Mouse (Mus musculus): ENCODE measurements around the gene 2510009E07Rik. TPM values are rescaled to one million over a fixed set of nuclear protein-coding genes. Genes with fewer than 3 reads are reported as not detected.

Gene 2510009E07Rik
- total and polyA plus RNA-seq, 3 experiments: not detected

- H3K27ac ChIP-seq (ENCODE audit: insufficient read depth, low read depth): no peak overlapping the region
These were observed 48.4 kb upstream of the 2510009E07Rik start for GRCm38 (mm10) chr16:21742898-21743297.

DNA sequence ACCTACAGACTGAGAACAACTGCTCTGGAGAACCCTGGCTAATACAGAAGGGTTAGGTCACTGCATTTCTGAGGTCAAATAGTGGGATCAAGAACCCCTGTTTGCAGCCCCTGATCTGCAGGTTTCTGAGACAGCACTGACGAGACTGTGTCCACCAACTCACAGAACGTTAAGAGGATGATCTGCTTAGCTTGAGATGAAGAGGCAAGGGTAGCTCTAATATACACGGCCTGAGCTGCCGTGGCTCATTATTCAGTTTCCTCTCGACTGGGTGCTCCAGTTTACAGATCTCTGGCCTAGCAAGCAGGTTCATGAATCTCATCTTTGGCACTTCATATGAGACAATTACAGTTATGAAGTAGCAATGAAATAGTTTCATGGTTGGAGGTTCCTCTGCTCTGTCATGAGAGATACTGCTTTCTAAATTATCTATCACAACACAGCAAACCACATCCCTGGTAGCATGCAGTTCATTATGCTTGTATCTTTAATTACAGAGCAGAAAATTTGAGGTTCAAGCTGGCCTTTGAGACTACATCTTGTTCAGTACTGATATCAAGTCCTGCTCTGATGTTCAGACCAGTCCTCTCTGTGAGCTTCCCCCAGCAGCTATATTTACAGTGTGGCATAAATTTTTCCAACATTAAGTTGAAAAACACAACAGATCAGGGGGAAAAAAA lies 47.9 kb upstream of the 2510009E07Rik start:
- Histone ChIP-seq H3K9me3 (replicated peaks; ENCODE audit: low read length) (no peaks in the 10 kb centered on the region), H3K27ac (ENCODE audit: insufficient read depth, low read depth) (no peak overlapping the region), H3K4me3 (replicated peaks in 1 of 3; ENCODE audit: low read depth in 2 of 3, low read length in 2 of 3, poor library complexity in 1 of 3) (no peak overlapping the region), H3K79me2 (replicated peaks; ENCODE audit: control insufficient read depth, extremely low read depth, insufficient read depth, poor library complexity, severe bottlenecking) (no peaks in the 10 kb centered on the region), H3K9ac (ENCODE audit: insufficient read depth, low read depth) (no peak overlapping the region), H3K36me3 (replicated peaks in 1 of 2; ENCODE audit: control insufficient read depth in 1 of 2, insufficient read depth in 1 of 2, low read length in 1 of 2) (no peaks in the 10 kb centered on the region), H3K4me1 (ENCODE audit: control insufficient read depth in 1 of 2, insufficient read depth in 2 of 2) (no peaks in the 10 kb centered on the region), H3K27me3 (replicated peaks) (no peaks in the 10 kb centered on the region), H3K4me2 (ENCODE audit: insufficient read depth, low read depth, poor library complexity, severe bottlenecking) (no peak overlapping the region)
- dilution Hi-C loops (cut with MboI; ENCODE audit: extremely low pct_ligation_motif_present, extremely low pct_unique_long_range_greater_than_20kb, low sequenced_read_pairs): no loop called here
- no peak for DNase-seq (ENCODE audit: extremely low read depth)
- in situ Hi-C loops (cut with MboI; ENCODE audit: low pct_ligation_motif_present, low pct_unique_long_range_greater_than_20kb, low sequenced_read_pairs): no loop called here
- TF ChIP-seq UBTF (IDR thresholded peaks at IDR 0.05; ENCODE audit: low read depth, low read length) (no peak), TCF12 (IDR thresholded peaks at IDR 0.05; ENCODE audit: low read depth, low read length) (no peak), ZMIZ1 (IDR thresholded peaks at IDR 0.05; ENCODE audit: low read depth, low read length) (no peak), GABPA (IDR thresholded peaks at IDR 0.05; ENCODE audit: insufficient replicate concordance, low read depth, low read length) (no peak), ELF1 (IDR thresholded peaks at IDR 0.05; ENCODE audit: low read depth, low read length) (no peak), MAZ (IDR thresholded peaks at IDR 0.05; ENCODE audit: low read depth, low read length) (no peak), SIN3A (IDR thresholded peaks at IDR 0.05; ENCODE audit: low read length) (no peak), CHD2 (IDR thresholded peaks at IDR 0.05; ENCODE audit: low read length) (no peak), ETS1 (conservative IDR thresholded peaks at IDR 0.05; ENCODE audit: low read depth, low read length) (no peak), TBP (conservative IDR thresholded peaks at IDR 0.05; ENCODE audit: low read depth, low read length) (no peak), EP300 (IDR thresholded peaks at IDR 0.05; ENCODE audit: low read length) (no peak), PAX5 (IDR thresholded peaks at IDR 0.05; ENCODE audit: low read length) (no peak), HCFC1 (IDR thresholded peaks at IDR 0.05; ENCODE audit: low read depth, low read length) (no peak), USF2 (conservative IDR thresholded peaks at IDR 0.05; ENCODE audit: low read depth, low read length) (no peak), POLR2AphosphoS2 (IDR thresholded peaks at IDR 0.05; ENCODE audit: low read depth, low read length) (no peak), CHD1 (IDR thresholded peaks at IDR 0.05; ENCODE audit: low read depth, low read length) (no peak), CTCF (conservative IDR thresholded peaks at IDR 0.05 in 1 of 2, IDR thresholded peaks at IDR 0.05 in 1 of 2; ENCODE audit: low read depth in 2 of 2, low read length in 2 of 2) (no peak), POLR2A (IDR thresholded peaks at IDR 0.05; ENCODE audit: low read depth, low read length) (no peak), MYC (IDR thresholded peaks at IDR 0.05; ENCODE audit: low read depth, low read length) (no peak), SMC3 (IDR thresholded peaks at IDR 0.05; ENCODE audit: low read depth, low read length) (no peak)

More at GRCm38 (mm10) chr16:21742898-21743297, 48.4 kb upstream of the 2510009E07Rik start:
- dilution Hi-C loops (cut with MboI; ENCODE audit: extremely low pct_ligation_motif_present, extremely low pct_unique_long_range_greater_than_20kb, low sequenced_read_pairs) (no loop called here), in situ Hi-C loops (cut with MboI; ENCODE audit: low pct_ligation_motif_present, low pct_unique_long_range_greater_than_20kb, low sequenced_read_pairs) (no loop called here)
- Histone ChIP-seq H3K36me3 (replicated peaks in 1 of 2; ENCODE audit: control insufficient read depth in 1 of 2, insufficient read depth in 1 of 2, low read length in 1 of 2) (no peaks in the 10 kb centered on the region), H3K9ac (ENCODE audit: insufficient read depth, low read depth) (no peak overlapping the region), H3K4me2 (ENCODE audit: insufficient read depth, low read depth, poor library complexity, severe bottlenecking) (no peak overlapping the region), H3K4me3 (replicated peaks in 1 of 3; ENCODE audit: low read depth in 2 of 3, low read length in 2 of 3, poor library complexity in 1 of 3) (no peak overlapping the region), H3K4me1 (ENCODE audit: control insufficient read depth in 1 of 2, insufficient read depth in 2 of 2) (no peaks in the 10 kb centered on the region), H3K79me2 (replicated peaks; ENCODE audit: control insufficient read depth, extremely low read depth, insufficient read depth, poor library complexity, severe bottlenecking) (no peaks in the 10 kb centered on the region), H3K9me3 (replicated peaks; ENCODE audit: low read length) (no peaks in the 10 kb centered on the region), H3K27me3 (replicated peaks) (no peaks in the 10 kb centered on the region)
- TF ChIP-seq USF1 (IDR thresholded peaks at IDR 0.05; ENCODE audit: low read depth, low read length): no peak
- TF ChIP-seq SIN3A (IDR thresholded peaks at IDR 0.05; ENCODE audit: low read length): no peak
- TF ChIP-seq BHLHE40 (IDR thresholded peaks at IDR 0.05; ENCODE audit: low read depth, low read length): no peak
- no peak for TF ChIP-seq RAD21 (IDR thresholded peaks at IDR 0.05; ENCODE audit: low read depth, low read length)
- TF ChIP-seq ETS1 (conservative IDR thresholded peaks at IDR 0.05; ENCODE audit: low read depth, low read length): no peak
- no peak for TF ChIP-seq MAZ (IDR thresholded peaks at IDR 0.05; ENCODE audit: low read depth, low read length)
- no peak for TF ChIP-seq POLR2AphosphoS2 (IDR thresholded peaks at IDR 0.05; ENCODE audit: low read depth, low read length)
- TF ChIP-seq RCOR1 (conservative IDR thresholded peaks at IDR 0.05; ENCODE audit: low read depth, low read length): no peak
- TF ChIP-seq TBP (conservative IDR thresholded peaks at IDR 0.05; ENCODE audit: low read depth, low read length): no peak
- TF ChIP-seq MYC (IDR thresholded peaks at IDR 0.05; ENCODE audit: low read depth, low read length): no peak
- no peak for TF ChIP-seq TCF12 (IDR thresholded peaks at IDR 0.05; ENCODE audit: low read depth, low read length)
- TF ChIP-seq ELF1 (IDR thresholded peaks at IDR 0.05; ENCODE audit: low read depth, low read length): no peak
- no peak for TF ChIP-seq JUN (IDR thresholded peaks at IDR 0.05; ENCODE audit: insufficient read depth, low read depth, low read length)
- DNase-seq (ENCODE audit: extremely low read depth): no peak
